Mouse (Mus musculus): ENCODE measurements around the gene Prune2. TPM values are rescaled to one million over a fixed set of nuclear protein-coding genes. Genes with fewer than 3 reads are reported as not detected.

The Prune2 gene
- total and polyA plus RNA-seq, 3 experiments: not detected

DNA sequence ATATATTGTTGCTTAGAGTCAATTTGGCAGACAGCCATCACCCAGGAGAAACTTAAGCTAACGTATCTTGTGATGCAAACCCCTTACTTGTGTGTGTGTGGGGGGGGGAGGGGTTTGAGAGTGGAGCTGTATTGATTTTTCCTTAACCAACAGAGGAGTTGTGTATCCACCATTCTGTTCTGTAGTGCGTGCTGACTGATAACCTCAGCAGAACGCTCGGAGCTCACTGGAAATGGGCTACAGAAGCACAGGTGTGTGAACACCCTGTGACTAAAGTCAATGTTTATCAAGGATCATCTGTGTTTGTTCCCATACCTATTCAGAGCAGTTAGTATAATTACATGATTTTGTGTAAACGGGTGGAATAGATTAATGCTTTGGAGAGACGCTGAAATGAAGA lies 141.3 kb downstream of the Prune2 start:
- Histone ChIP-seq H3K27ac (ENCODE audit: control insufficient read depth, low read depth, low read length) (no peak overlapping the region), H3K9me3 (replicated peaks; ENCODE audit: insufficient read depth, low read length) (no peaks in the 10 kb centered on the region), H3K4me3 (ENCODE audit: control insufficient read depth in 1 of 2, insufficient read depth in 1 of 2, low read depth in 2 of 2, low read length in 2 of 2) (no peak overlapping the region), H3K36me3 (ENCODE audit: control insufficient read depth in 1 of 2, insufficient read depth in 2 of 2, low read length in 2 of 2) (no peaks in the 10 kb centered on the region), H3K27me3 (ENCODE audit: control insufficient read depth in 1 of 2, insufficient read depth in 2 of 2, low read length in 2 of 2) (no peaks in the 10 kb centered on the region), H3K79me2 (ENCODE audit: control insufficient read depth, insufficient read depth, low read length, poor library complexity) (no peaks in the 10 kb centered on the region), H3K9ac (ENCODE audit: control insufficient read depth, low read depth, low read length, poor library complexity, severe bottlenecking) (no peak overlapping the region), H3K4me1 (ENCODE audit: control insufficient read depth in 1 of 2, insufficient read depth in 2 of 2, low read length in 2 of 2) (no peaks in the 10 kb centered on the region)
- no peak for DNase-seq (ENCODE audit: low read depth, low spot score)
- TF ChIP-seq E2F4 (IDR thresholded peaks at IDR 0.05; ENCODE audit: borderline replicate concordance, low read depth, low read length) (no peak), CHD1 (IDR thresholded peaks at IDR 0.05; ENCODE audit: low read depth, low read length) (no peak), POLR2A (IDR thresholded peaks at IDR 0.05; ENCODE audit: control insufficient read depth in 1 of 2, insufficient read depth in 1 of 2, low read depth in 1 of 2, low read length in 2 of 2, poor library complexity in 1 of 2) (no peak), MYC (IDR thresholded peaks at IDR 0.05; ENCODE audit: low read depth, low read length) (no peak), SIN3A (IDR thresholded peaks at IDR 0.05; ENCODE audit: low read length) (no peak), MAZ (IDR thresholded peaks at IDR 0.05; ENCODE audit: low read depth, low read length) (no peak)

GRCm38 (mm10) chr19:17108782-17109181 lies 152.9 kb downstream of the Prune2 start:
- TF ChIP-seq USF1 (IDR thresholded peaks at IDR 0.05; ENCODE audit: low read depth, low read length) (no peak), ZKSCAN1 (IDR thresholded peaks at IDR 0.05; ENCODE audit: low read depth, low read length) (no peak), MEF2A (IDR thresholded peaks at IDR 0.05; ENCODE audit: extremely low read depth, insufficient replicate concordance, low read depth, low read length, poor library complexity, severe bottlenecking) (no peak), ZMIZ1 (IDR thresholded peaks at IDR 0.05; ENCODE audit: low read depth, low read length) (no peak)
- no peaks in the 10 kb centered on the region for H3K9me3 ChIP-seq (replicated peaks; ENCODE audit: insufficient read depth, low read length)
- H3K36me3 ChIP-seq (ENCODE audit: control insufficient read depth in 1 of 2, insufficient read depth in 2 of 2, low read length in 2 of 2): no peaks in the 10 kb centered on the region
- no peak overlapping the region for H3K27ac ChIP-seq (ENCODE audit: control insufficient read depth, low read depth, low read length)
- no peak for DNase-seq (ENCODE audit: low read depth, low spot score)
- no peak overlapping the region for H3K9ac ChIP-seq (ENCODE audit: control insufficient read depth, low read depth, low read length, poor library complexity, severe bottlenecking)
- H3K4me3 ChIP-seq (ENCODE audit: control insufficient read depth in 1 of 2, insufficient read depth in 1 of 2, low read depth in 2 of 2, low read length in 2 of 2): no peak overlapping the region
- H3K4me1 ChIP-seq (ENCODE audit: control insufficient read depth in 1 of 2, insufficient read depth in 2 of 2, low read length in 2 of 2): no peaks in the 10 kb centered on the region
- H3K27me3 ChIP-seq (ENCODE audit: control insufficient read depth in 1 of 2, insufficient read depth in 2 of 2, low read length in 2 of 2): no peaks in the 10 kb centered on the region
- no peaks in the 10 kb centered on the region for H3K79me2 ChIP-seq (ENCODE audit: control insufficient read depth, insufficient read depth, low read length, poor library complexity)

GRCm38 (mm10) chr19:17124034-17124735 lies 168.3 kb downstream of the Prune2 start:
- no peak overlapping the region for H3K9ac ChIP-seq (ENCODE audit: control insufficient read depth, low read depth, low read length, poor library complexity, severe bottlenecking)
- H3K4me3 ChIP-seq (ENCODE audit: control insufficient read depth in 1 of 2, insufficient read depth in 1 of 2, low read depth in 2 of 2, low read length in 2 of 2): no peak overlapping the region
- H3K4me1 ChIP-seq (ENCODE audit: control insufficient read depth in 1 of 2, insufficient read depth in 2 of 2, low read length in 2 of 2): no peaks in the 10 kb centered on the region
- H3K79me2 ChIP-seq (ENCODE audit: control insufficient read depth, insufficient read depth, low read length, poor library complexity): no peaks in the 10 kb centered on the region
- peak; percentile 55 for DNase-seq (ENCODE audit: low read depth, low spot score)
- no peaks in the 10 kb centered on the region for H3K9me3 ChIP-seq (replicated peaks; ENCODE audit: insufficient read depth, low read length)
- no peak overlapping the region for H3K27ac ChIP-seq (ENCODE audit: control insufficient read depth, low read depth, low read length)
- no peaks in the 10 kb centered on the region for H3K27me3 ChIP-seq (ENCODE audit: control insufficient read depth in 1 of 2, insufficient read depth in 2 of 2, low read length in 2 of 2)
- TF ChIP-seq ZC3H11A (IDR thresholded peaks at IDR 0.05; ENCODE audit: low read depth, low read length) (peak; percentile 93), SMC3 (IDR thresholded peaks at IDR 0.05; ENCODE audit: low read depth, low read length) (peak; percentile 95), POLR2AphosphoS5 (IDR thresholded peaks at IDR 0.05; ENCODE audit: borderline replicate concordance, low read depth, low read length) (no peak), MYB (IDR thresholded peaks at IDR 0.05; ENCODE audit: low read depth, low read length) (no peak), CTCF (IDR thresholded peaks at IDR 0.05 in 2 of 3, conservative IDR thresholded peaks at IDR 0.05 in 1 of 3; ENCODE audit: control insufficient read depth in 1 of 3, insufficient read depth in 1 of 3, low read depth in 2 of 3, low read length in 3 of 3, poor library complexity in 1 of 3, severe bottlenecking in 1 of 3) (peak; percentile 40 to 81 (median 60)), RAD21 (IDR thresholded peaks at IDR 0.05; ENCODE audit: low read depth, low read length) (peak; percentile 85), BHLHE40 (IDR thresholded peaks at IDR 0.05; ENCODE audit: borderline replicate concordance, low read depth, low read length) (no peak), MYC (IDR thresholded peaks at IDR 0.05; ENCODE audit: low read depth, low read length) (no peak), MXI1 (IDR thresholded peaks at IDR 0.05; ENCODE audit: low read depth, low read length) (no peak)
- no peaks in the 10 kb centered on the region for H3K36me3 ChIP-seq (ENCODE audit: control insufficient read depth in 1 of 2, insufficient read depth in 2 of 2, low read length in 2 of 2)

All from MEL (cell line).